Mouse (Mus musculus): Measurements from ENCODE around the gene Brd2.

Gene Brd2

DNA sequence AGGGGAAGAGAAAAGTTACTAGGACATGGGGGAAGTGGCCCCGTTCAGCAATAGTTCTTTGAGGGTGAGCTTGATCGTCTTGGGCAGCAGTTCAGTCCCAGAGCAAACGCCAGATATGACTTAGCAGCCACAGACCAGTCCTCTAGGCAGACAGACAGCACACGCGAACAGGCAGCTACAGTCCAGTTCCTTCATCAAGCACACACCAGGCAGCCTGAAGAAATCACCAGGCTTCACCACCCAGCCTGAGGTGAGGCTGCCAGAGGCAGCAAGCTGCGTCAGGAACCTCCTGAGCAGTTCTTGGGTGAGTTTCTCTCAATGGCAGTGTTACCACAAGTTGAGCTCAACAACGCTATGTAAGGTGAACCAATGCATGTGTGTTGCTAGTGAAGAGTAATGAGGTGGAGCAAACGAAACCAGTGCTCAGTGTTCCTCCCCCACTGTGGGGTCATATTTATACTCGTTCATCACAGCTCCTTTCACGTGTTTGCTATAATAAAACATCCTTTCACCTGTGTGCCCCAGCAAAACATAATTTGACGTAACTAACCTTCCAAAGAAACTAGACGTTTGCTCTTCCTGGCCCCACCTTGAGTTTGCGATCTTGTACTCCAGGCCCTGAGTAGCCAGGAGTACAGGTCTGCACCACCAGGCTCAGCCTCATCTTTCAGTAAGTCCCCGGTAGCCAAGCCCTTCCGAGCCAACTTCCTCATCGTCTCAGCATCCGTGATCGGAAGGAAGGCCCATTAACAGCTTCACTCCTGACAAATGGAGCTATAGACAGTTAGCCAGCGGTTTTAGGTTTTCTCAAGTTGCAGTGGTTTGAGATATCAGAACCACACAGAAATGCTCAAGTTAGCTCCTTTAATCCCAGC lies 7.9 kb upstream of the Brd2 start:
- DNase-seq, result no peak

- no peak for DNase-seq
These were observed 6.7 kb upstream of the Brd2 start for GRCm38 (mm10) chr17:34128944-34129791.

- no peak for DNase-seq
These were observed 6.0 kb upstream of the Brd2 start for GRCm38 (mm10) chr17:34128264-34128937.

DNA sequence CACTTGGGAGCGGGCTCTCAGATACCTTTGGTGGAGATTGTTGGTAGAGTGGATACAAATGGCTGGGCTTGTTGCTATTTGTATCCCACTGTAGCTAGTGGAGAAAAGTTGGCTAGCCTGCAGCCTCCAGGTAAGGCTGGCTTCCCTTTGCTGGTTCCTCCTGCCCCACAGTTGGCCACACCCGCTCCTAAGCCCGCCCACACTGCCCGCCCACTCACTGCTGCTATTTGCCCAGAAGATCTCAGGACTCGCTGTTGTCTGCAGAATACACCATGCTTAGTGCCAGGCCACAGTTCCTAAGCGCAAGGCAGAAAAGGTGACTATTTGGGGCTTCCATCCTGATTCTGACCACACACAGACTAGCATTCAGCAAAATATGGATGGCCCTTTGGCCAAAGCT lies 5.0 kb upstream of the Brd2 start:
- DNase-seq, result peak; percentile 62

GRCm38 (mm10) chr17:34126826-34127420 lies 4.5 kb upstream of the Brd2 start:
- no peak for DNase-seq

GRCm38 (mm10) chr17:34124649-34125048 lies 2.2 kb upstream of the Brd2 start:
- DNase-seq, result no peak

DNA sequence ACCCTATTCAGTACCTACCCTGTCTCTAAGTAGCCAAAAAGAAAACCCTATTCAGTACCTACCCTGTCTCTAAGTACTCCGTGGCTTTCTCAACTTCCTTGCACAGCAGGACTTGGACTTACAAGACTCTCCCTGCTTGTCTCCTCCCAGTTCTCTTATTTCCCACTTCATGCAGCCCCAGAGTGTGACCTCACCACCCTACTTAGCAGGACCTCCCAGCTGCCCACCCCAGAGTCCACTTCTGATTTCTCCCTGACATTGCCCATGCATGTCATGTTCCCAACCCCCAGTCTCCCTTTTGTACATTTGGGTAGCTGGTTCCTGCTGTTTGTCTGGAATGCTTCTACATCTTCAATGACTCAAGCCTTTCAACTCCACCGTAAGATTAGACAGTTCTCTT lies 1.1 kb upstream of the Brd2 start:
- no peak for DNase-seq

GRCm38 (mm10) chr17:34123111-34123510 lies 677 bp upstream of the Brd2 start:
- DNase-seq, result no peak

GRCm38 (mm10) chr17:34121879-34122187 lies 601 bp downstream of the Brd2 start:
- DNase-seq, result peak; percentile 67

- peak; percentile 82 for DNase-seq
These were observed 1.1 kb downstream of the Brd2 start for GRCm38 (mm10) chr17:34121172-34121878.

GRCm38 (mm10) chr17:34120814-34121171 lies 1.6 kb downstream of the Brd2 start:
- DNase-seq, result peak; percentile 87

DNA sequence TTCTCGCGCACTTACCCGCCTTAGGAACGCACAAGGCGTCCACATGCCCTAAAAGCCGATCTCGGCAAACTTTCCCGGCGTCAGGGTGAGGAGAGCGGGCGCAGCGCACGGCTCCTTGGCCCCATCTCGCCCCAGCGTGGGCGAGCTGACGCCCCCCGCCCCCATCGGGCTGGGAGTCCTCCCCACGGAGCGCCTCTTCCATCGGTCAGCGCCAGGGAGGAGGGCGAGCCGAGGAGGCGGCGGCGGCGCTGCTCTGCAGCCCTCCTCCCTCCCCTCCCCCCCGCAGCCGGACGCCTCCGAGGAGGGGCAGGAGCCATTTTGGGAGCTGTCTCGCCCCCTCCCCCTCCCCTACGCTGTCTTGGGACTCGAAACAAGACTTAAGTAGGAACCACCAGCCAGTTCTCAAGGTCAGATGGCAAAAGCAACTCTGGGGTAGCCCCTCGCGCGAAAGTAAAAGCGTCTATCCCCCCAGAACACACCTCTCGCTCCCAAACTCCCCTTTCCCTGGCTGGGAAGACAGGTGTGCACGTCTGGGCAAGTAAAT lies 2.2 kb downstream of the Brd2 start:
- peak; percentile 92 for DNase-seq

- peak; percentile 97 for DNase-seq
These were observed 2.9 kb downstream of the Brd2 start, which contains the start of gene H2-DMa for GRCm38 (mm10) chr17:34119249-34120179. Gene H2-DMa, plus strand, starts transcription at chr17:34119541.

DNA sequence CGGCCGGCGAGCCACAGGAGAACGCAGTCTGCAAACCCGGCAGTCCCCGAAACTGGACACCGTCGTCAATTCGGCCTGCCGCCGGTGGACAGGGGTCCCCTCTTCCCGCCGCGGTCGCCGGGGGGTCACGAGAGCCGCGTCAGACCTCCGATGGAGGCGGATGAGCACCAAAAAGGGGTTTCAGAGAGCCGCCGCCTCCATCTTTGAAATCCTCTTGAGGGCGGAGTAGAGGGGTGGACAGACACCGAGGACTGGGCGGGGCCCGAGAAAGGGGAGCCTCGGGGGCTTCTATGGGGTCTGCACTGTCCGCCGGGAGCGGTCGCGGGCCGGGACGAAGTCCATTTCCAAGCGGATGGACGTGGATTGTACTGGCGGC lies 3.6 kb downstream of the Brd2 start:
- no peak for DNase-seq

GRCm38 (mm10) chr17:34118113-34118872 lies 4.1 kb downstream of the Brd2 start:
- peak; percentile 40 for DNase-seq

DNA sequence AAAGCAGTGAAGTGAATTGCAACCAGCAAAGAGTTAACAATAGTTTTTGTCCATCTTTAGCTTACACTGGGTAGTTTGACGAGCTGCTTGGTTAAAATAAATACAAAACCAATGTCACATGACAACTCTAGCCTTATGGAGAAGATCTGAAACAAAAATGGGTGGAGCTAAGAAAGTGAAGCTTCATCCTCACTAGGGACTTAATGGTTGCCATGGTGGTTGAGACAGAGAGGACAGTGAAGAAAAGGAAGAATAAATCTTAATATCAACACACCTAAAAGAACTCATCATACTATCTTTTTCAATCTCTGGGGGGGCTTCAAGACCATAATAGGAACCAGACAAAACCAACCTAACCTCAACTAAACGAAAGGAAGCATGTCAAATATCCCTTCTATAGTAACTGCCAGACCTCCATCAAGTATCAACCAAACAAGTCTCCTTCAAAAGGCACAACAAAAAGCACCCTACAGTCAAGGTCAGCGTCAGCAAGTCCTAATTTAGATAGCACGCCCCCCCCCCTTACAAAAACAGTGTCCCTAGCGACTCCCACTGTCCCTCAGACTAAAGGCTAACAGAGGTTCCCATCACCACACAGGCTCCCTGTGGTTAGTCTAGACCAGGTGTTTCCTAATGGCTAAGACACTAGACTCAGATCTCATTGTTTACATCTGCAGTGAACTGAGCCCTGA lies 4.9 kb downstream of the Brd2 start:
- no peak for DNase-seq

- DNase-seq, result no peak
These were observed 5.6 kb downstream of the Brd2 start for GRCm38 (mm10) chr17:34116736-34117370.

DNA sequence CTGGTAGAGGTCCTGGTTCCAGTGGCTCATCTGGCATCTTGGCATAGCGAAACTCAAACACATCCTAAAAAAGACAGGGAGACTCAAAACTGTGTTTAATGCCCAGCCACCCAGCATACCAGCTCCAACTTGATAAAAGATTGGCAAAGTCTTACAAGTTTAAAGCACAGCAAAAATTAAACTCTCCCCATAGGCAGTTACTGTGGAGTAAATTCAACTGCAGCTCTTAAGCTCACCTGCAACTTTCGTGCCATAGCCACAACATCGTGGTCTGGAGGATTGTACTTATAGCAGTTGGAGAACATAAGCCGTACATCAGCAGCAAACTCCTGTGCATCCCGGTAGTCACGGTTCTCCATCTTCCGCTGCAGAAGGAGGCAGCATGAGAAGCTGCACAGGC lies 8.3 kb downstream of the Brd2 start:
- DNase-seq, result no peak

DNA sequence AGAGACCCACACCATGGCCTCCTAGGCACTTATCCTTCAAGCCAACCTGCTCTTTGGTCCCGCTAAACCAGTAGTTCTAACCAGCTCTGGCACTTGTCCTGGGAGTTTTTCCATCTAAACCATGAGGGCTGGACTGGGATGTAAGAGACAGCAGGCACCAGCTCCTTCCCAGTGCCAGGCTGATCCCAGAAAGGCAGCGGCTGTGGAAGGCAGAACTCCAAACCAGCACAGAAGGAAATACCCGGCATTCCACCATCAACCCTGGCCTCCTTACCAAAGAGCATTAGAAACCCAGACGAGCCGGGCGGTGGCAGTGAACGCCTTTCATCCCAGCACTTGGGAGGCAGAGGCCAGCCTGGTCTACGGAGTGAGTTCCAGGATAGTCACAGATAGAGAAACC lies 12.1 kb downstream of the Brd2 start:
- no peak for DNase-seq

Data from lung, postnatal 14 days (tissue).